ENCODE assay signal across 15 mouse cellular contexts in the genomic region with DNA sequence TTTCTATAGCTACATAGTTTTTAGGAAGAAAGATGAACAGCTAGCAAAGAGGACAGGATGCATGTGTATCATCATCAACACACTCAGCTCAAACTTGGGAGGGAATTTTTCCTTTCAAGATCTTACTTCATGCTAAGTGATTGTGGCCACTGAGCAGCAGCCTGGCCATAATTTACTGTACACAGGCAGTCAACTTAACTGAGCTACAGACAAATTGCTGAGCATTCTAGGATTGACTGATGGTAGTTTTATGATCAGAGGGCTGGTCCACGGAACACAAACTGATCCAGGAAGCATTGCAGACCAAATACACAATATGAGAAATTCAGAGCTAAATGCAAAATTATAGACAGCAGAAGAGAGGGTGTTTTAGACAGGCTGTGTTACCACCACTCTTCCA.
A peak's percentile ranks its signal among the peaks of the same experiment; 100 is the strongest.
DNase-seq lines count a peak whose midpoint lies in the region; ATAC-seq and TF ChIP-seq lines count a peak whose summit lies in the region.
"Had no signal": no experiment of that assay in that cellular context is flagged by ENCODE, and none has a peak within 500 bp of the region (broad histone marks: within the 10 kb centered on the region; RNA-seq: fewer than 3 reads in every experiment).

No protein-coding gene starts in this region.

- H3K9ac ChIP-seq in forebrain, embryonic 13.5 days, result peak overlapping the region; percentile 100
- no peak overlapping the region for H3K9ac ChIP-seq in hindbrain, embryonic 13.5 days
- H3K9ac ChIP-seq in midbrain, embryonic 14.5 days (replicated peaks; ENCODE audit: low read length), result no peak overlapping the region
- no peak overlapping the region for H3K9ac ChIP-seq in midbrain, embryonic 15.5 days
- peak overlapping the region; percentile 31; the same call in 1 of the 2 replicates for H3K9ac ChIP-seq in hindbrain, postnatal 0 days (replicated peaks; ENCODE audit: low read length)
- H3K9ac ChIP-seq: embryonic facial prominence, embryonic 13.5 days; liver, embryonic 12.5 days had no signal

- peaks cover 53% of the 10 kb centered on the region for H3K4me1 ChIP-seq in forebrain, embryonic 13.5 days
- H3K4me1 ChIP-seq in forebrain, embryonic 10.5 days, result peaks cover 55% of the 10 kb centered on the region
- H3K4me1 ChIP-seq in hindbrain, embryonic 13.5 days (replicated peaks), result peaks cover 26% of the 10 kb centered on the region
- H3K4me1 ChIP-seq in hindbrain, embryonic 10.5 days (replicated peaks), result peaks cover 44% of the 10 kb centered on the region
- peaks cover 15% of the 10 kb centered on the region for H3K4me1 ChIP-seq in midbrain, embryonic 14.5 days (ENCODE audit: control insufficient read depth, insufficient read depth, low read length)
- peaks cover 22% of the 10 kb centered on the region for H3K4me1 ChIP-seq in midbrain, embryonic 15.5 days
- H3K4me1 ChIP-seq in hindbrain, postnatal 0 days (ENCODE audit: insufficient read depth, low read length), result peaks cover 4% of the 10 kb centered on the region; the same call in 1 of the 2 replicates

- no peak for ATAC-seq in forebrain, embryonic 13.5 days
- ATAC-seq in hindbrain, embryonic 13.5 days (ENCODE audit: low FRiP score), result no peak
- ATAC-seq in midbrain, embryonic 14.5 days (ENCODE audit: low FRiP score, low TSS enrichment), result no peak
- no peak for ATAC-seq in midbrain, embryonic 15.5 days (replicated peaks)
- ATAC-seq in hindbrain, postnatal 0 days, result no peak
- ATAC-seq: activated CD4-positive, CD25-positive, alpha-beta regulatory T cell, adult 4 months; liver, embryonic 12.5 days had no signal

- peak overlapping the region; percentile 49 for H3K4me2 ChIP-seq in forebrain, embryonic 13.5 days
- H3K4me2 ChIP-seq in hindbrain, embryonic 13.5 days, result peak overlapping the region; percentile 28
- peak overlapping the region; percentile 27 for H3K4me2 ChIP-seq in midbrain, embryonic 14.5 days (ENCODE audit: low read length)
- no peak overlapping the region; the same call in 1 of the 2 replicates for H3K4me2 ChIP-seq in midbrain, embryonic 15.5 days
- peak overlapping the region; percentile 74 for H3K4me2 ChIP-seq in hindbrain, postnatal 0 days (ENCODE audit: low read depth, low read length)

- H3K36me3 ChIP-seq in forebrain, embryonic 13.5 days (ENCODE audit: poor library complexity, severe bottlenecking), result peaks cover 5% of the 10 kb centered on the region; the same call in 1 of the 2 replicates
- H3K36me3 ChIP-seq in forebrain, embryonic 10.5 days (replicated peaks), result no peaks in the 10 kb centered on the region
- no peaks in the 10 kb centered on the region for H3K36me3 ChIP-seq in hindbrain, embryonic 13.5 days
- no peaks in the 10 kb centered on the region for H3K36me3 ChIP-seq in hindbrain, embryonic 10.5 days
- no peaks in the 10 kb centered on the region for H3K36me3 ChIP-seq in midbrain, embryonic 14.5 days (ENCODE audit: control insufficient read depth, insufficient read depth, low read length)
- no peaks in the 10 kb centered on the region for H3K36me3 ChIP-seq in midbrain, embryonic 15.5 days (replicated peaks)
- H3K36me3 ChIP-seq in hindbrain, postnatal 0 days (ENCODE audit: insufficient read depth, low read length), result no peaks in the 10 kb centered on the region
- H3K36me3 ChIP-seq: embryonic facial prominence, embryonic 13.5 days; liver, embryonic 12.5 days had no signal

- no peaks in the 10 kb centered on the region for H3K9me3 ChIP-seq in forebrain, embryonic 13.5 days (replicated peaks)
- H3K9me3 ChIP-seq in forebrain, embryonic 10.5 days, result no peaks in the 10 kb centered on the region
- H3K9me3 ChIP-seq in hindbrain, embryonic 13.5 days, result no peaks in the 10 kb centered on the region
- H3K9me3 ChIP-seq in hindbrain, embryonic 10.5 days, result no peaks in the 10 kb centered on the region
- H3K9me3 ChIP-seq in midbrain, embryonic 14.5 days (ENCODE audit: control insufficient read depth, low read length), result no peaks in the 10 kb centered on the region
- H3K9me3 ChIP-seq in midbrain, embryonic 15.5 days, result no peaks in the 10 kb centered on the region
- no peaks in the 10 kb centered on the region for H3K9me3 ChIP-seq in hindbrain, postnatal 0 days (ENCODE audit: low read length)
- H3K9me3 ChIP-seq: embryonic facial prominence, embryonic 13.5 days; liver, embryonic 12.5 days had no signal

- H3K27me3 ChIP-seq in forebrain, embryonic 13.5 days, result no peaks in the 10 kb centered on the region
- H3K27me3 ChIP-seq in forebrain, embryonic 10.5 days (ENCODE audit: poor library complexity, severe bottlenecking), result no peaks in the 10 kb centered on the region
- H3K27me3 ChIP-seq in hindbrain, embryonic 13.5 days, result no peaks in the 10 kb centered on the region
- peaks cover 23% of the 10 kb centered on the region; the same call in 1 of the 2 replicates for H3K27me3 ChIP-seq in hindbrain, embryonic 10.5 days (ENCODE audit: insufficient read depth, poor library complexity, severe bottlenecking)
- H3K27me3 ChIP-seq in midbrain, embryonic 14.5 days (ENCODE audit: control insufficient read depth, insufficient read depth, low read length), result no peaks in the 10 kb centered on the region
- 0 out of 2 replicates have a peak, but pooled peaks cover 3% of the 10 kb centered on the region for H3K27me3 ChIP-seq in midbrain, embryonic 15.5 days (replicated peaks)
- H3K27me3 ChIP-seq in hindbrain, postnatal 0 days (ENCODE audit: insufficient read depth, low read length), result no peaks in the 10 kb centered on the region
- H3K27me3 ChIP-seq: embryonic facial prominence, embryonic 13.5 days had no signal

- no peak for TF ChIP-seq CTCF in hindbrain, postnatal 0 days (IDR thresholded peaks at IDR 0.05; ENCODE audit: low read depth)

- H3K27ac ChIP-seq in forebrain, embryonic 13.5 days, result peak overlapping the region; percentile 33
- no peak overlapping the region for H3K27ac ChIP-seq in forebrain, embryonic 10.5 days
- no peak overlapping the region for H3K27ac ChIP-seq in hindbrain, embryonic 13.5 days
- H3K27ac ChIP-seq in hindbrain, embryonic 10.5 days, result no peak overlapping the region
- H3K27ac ChIP-seq in midbrain, embryonic 14.5 days (replicated peaks; ENCODE audit: low read depth, low read length), result no peak overlapping the region
- H3K27ac ChIP-seq in midbrain, embryonic 15.5 days, result no peak overlapping the region
- H3K27ac ChIP-seq in hindbrain, postnatal 0 days, result peak overlapping the region; percentile 52; the same call in 1 of the 2 replicates
- H3K27ac ChIP-seq: embryonic facial prominence, embryonic 13.5 days; liver, embryonic 12.5 days; macrophage had no signal

- 64% methylated on average over 1 of the region's 1 CpGs for WGBS in forebrain, embryonic 13.5 days
- WGBS in forebrain, embryonic 10.5 days, result 85% methylated on average over 1 of the region's 1 CpGs
- 64% methylated on average over 1 of the region's 1 CpGs for WGBS in hindbrain, embryonic 13.5 days
- 81% methylated on average over 1 of the region's 1 CpGs for WGBS in hindbrain, embryonic 10.5 days
- 75% methylated on average over 1 of the region's 1 CpGs for WGBS in midbrain, embryonic 14.5 days
- WGBS in midbrain, embryonic 15.5 days, result 86% methylated on average over 1 of the region's 1 CpGs
- 67% methylated on average over 1 of the region's 1 CpGs for WGBS in hindbrain, postnatal 0 days

- peak overlapping the region; percentile 96; the same call in 1 of the 2 replicates for H3K4me3 ChIP-seq in forebrain, embryonic 13.5 days
- no peak overlapping the region for H3K4me3 ChIP-seq in forebrain, embryonic 10.5 days
- no peak overlapping the region for H3K4me3 ChIP-seq in hindbrain, embryonic 13.5 days
- no peak overlapping the region for H3K4me3 ChIP-seq in hindbrain, embryonic 10.5 days
- no peak overlapping the region for H3K4me3 ChIP-seq in midbrain, embryonic 14.5 days (replicated peaks; ENCODE audit: low read depth, low read length)
- no peak overlapping the region for H3K4me3 ChIP-seq in midbrain, embryonic 15.5 days
- H3K4me3 ChIP-seq in hindbrain, postnatal 0 days (ENCODE audit: low read length), result peak overlapping the region; percentile 81
- H3K4me3 ChIP-seq: embryonic facial prominence, embryonic 13.5 days; liver, embryonic 12.5 days had no signal

- DNase-seq in forebrain, embryonic 10.5 days (ENCODE audit: extremely low spot score, low spot score), result no peak
- no peak for DNase-seq in hindbrain, embryonic 10.5 days (ENCODE audit: low spot score)
- DNase-seq in midbrain, embryonic 14.5 days, result no peak
- no peak for DNase-seq in hindbrain, postnatal 0 days (ENCODE audit: low spot score)
- no peak for DNase-seq in urinary bladder, postnatal 4 days (ENCODE audit: low spot score in 2 of 2)
- DNase-seq: kidney, adult 2 months; right cerebral cortex, postnatal 4 days; thymus, postnatal 4 days had no signal

Comparison
In these comparisons a context has a peak if more than half of its experiments do, and no peak if none do; other contexts are left out.
1. H3K27ac ChIP-seq: peak in forebrain, embryonic 13.5 days (single experiment) and hindbrain, postnatal 0 days (single experiment); none in forebrain, embryonic 10.5 days (single experiment), hindbrain, embryonic 13.5 days (single experiment), hindbrain, embryonic 10.5 days (single experiment), midbrain, embryonic 14.5 days (single experiment) and midbrain, embryonic 15.5 days (single experiment).
2. H3K4me3 ChIP-seq: peak in forebrain, embryonic 13.5 days (single experiment) and hindbrain, postnatal 0 days (single experiment); none in forebrain, embryonic 10.5 days (single experiment), hindbrain, embryonic 13.5 days (single experiment), hindbrain, embryonic 10.5 days (single experiment), midbrain, embryonic 14.5 days (single experiment) and midbrain, embryonic 15.5 days (single experiment).
3. H3K9ac ChIP-seq: peak in forebrain, embryonic 13.5 days (single experiment) and hindbrain, postnatal 0 days (single experiment); none in hindbrain, embryonic 13.5 days (single experiment), midbrain, embryonic 14.5 days (single experiment) and midbrain, embryonic 15.5 days (single experiment).